Mouse (Mus musculus): ENCODE measurements around the gene T.
"Not testable (repeated sequence)": the region's sequence is repeated elsewhere in the genome, so short reads cannot be mapped to it uniquely, and the experiment has no call there.

The T gene

DNA sequence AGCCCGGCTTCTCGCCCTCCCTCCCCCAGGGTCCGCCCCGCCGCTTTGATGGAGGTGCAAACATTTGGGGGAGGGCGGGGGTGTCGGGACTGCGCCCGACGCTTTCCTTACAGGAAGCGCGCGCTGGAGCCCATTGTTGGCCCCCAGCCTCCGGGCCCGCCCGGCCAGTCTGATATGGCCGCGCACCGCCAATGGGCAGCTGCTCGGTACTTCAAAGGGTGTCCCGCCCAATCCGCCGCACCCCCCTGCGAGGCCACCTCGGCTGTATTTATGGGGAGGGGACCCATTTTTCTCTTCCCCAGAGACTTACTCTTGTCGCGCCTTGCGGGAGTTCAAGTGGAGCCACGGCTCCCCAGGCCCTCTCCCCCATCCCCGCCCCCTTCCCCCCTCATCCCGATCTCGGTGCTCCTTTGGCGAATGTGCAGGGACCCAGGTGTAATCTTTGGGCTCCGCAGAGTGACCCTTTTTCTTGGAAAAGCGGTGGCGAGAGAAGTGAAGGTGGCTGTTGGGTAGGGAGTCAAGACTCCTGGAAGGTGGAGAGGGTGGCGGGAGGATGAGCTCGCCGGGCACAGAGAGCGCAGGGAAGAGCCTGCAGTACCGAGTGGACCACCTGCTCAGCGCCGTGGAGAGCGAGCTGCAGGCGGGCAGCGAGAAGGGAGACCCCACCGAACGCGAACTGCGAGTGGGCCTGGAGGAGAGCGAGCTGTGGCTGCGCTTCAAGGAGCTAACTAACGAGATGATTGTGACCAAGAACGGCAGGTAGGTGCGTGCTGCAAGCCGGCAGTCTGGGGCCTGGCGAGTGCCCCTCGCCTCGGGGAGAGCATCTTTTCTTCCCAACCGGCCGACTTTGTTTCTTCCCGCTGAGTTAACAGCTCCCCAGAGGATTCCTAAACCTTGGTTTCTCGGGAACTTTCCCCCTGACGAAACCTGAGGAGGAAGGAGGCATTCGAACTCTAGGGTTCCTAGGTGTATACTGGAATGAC, at the start of gene T:
TSS of gene T (plus strand) at position 446 of the 983 bp plus-strand sequence.
- DNase-seq (ENCODE audit: low spot score): no peak

DNA sequence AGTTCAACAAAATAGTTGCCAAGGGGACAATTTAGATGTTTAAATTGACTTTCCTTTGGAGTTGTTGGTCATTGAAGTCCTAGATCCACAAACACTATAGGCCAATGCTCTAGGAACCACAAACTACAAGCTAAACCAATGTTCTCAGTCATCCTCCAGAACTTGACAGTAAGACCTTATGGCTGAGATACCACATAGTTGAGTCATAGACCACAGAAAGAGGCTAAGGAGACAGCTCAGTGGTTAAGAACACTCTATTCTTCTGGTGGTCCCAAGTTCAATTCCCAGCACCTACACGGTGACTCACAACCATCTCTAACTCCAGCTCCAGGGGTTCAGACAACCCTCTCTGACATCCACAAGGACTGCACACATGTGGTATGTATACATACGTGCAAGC, 48.8 kb upstream of the T start:
- no peak for DNase-seq (ENCODE audit: low spot score)

DNA sequence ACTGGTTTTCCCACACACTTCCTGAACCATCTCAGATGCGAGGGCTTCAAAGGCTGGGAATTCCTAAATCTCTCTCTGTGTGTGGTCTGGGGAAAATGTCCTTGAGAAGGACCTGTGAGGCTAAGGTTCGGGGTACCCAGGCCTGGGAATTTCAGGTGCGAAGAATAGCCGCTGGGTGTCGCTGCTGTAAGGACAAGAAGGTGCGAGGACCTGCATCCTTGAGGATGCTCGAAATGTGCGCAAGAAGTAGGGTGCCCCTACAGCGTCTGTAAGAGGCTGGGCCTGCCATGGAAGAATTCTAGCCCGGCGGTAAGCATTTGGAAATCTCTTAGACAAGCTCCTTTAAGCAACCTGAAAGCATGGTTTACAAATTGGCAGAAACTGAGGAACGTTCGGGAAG, 45.8 kb upstream of the T start:
- no peak for DNase-seq (ENCODE audit: low spot score)

DNA sequence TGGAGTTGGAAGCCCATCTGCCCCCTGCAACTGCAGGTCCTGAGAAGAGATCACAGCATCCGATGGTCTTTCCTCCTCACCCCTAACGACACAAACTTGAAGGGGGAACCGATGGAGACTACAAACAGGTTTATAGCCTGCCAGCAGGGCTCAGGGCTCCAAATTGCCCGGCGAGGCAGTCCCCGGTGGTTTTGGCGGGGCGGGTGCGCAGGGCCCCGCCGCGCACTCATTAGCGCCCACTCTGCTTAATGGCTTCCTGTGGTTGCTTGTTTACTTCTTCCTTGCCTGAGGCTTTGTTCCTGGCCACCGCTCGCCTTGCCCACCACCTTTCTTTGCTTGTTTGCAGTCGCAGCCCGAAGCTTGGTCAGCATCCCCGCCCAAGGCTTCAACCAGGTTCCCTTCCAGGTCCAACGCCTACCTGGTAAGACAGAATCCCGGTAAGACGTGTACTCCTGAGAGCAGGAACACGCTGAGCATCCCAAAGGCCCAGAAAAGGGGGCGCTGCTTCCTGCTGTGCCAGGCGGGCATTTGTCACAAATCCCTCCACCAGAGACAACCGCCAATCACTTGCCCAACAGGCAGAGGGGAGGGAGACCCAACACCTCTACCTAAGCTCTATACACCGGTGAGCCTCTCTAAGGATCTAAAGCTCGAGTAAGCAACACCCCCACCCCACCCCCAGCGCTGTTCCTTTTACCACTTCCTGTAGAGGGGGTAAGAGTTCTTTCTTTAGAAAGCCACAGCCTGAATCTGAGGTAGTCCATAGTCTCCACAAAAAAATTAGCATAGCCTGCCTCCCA, 45.0 kb upstream of the T start:
- no peak for DNase-seq (ENCODE audit: low spot score)

DNA sequence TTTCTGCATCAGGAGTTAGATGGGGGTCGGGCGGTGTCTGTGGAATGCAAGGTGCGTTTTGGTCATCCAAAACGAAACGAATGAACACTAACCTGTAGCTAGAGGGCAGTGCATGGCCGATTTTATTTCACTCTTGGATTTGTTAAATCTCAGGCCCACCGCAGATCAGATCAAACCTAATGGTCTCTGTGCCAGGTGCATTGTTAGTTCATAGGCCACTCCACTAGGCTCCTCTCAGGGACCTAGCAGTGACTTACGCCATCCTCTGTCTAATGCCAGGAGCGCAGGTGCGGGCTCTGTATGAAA, 44.5 kb upstream of the T start:
- DNase-seq (ENCODE audit: low spot score): no peak

DNA sequence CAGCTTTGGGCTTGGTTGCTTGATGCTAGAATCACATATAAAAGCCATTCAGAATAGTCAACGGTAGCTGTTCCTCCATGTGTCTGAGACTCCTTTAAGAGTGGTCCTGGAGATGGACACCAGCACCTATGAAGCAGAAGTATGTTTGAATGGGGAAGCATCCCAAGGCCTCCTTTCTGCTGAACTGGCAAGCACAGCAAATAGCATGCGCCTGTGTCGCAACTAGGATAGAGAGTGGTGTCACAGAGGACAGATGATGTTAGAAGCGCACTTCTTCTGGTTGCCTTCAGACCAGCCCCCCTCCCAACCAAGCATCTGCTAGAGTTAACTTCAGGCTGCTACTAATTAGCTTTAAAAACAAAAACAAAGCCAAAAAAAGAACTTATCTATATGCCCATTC, 43.7 kb upstream of the T start:
- DNase-seq (ENCODE audit: low spot score): no peak

DNA sequence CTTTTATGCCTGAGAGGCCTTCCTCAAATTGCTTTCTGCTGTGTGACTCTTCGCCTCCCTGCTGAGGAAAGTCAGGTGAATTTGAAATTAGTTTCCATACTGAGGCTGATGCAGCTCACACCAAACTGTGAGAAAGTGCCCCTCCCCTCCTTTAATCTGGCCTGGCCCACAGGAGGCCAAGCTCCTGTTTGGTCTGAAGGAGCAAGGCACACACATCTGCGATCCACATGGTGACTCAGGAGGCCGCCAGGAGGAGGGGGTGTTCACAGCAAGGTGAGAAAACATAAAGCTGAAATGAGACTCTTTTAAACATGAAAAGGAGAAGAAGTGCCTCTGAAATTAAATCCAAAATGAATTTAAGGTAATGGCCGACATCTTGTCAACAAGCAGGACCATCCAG, 37.9 kb upstream of the T start:
- no peak for DNase-seq (ENCODE audit: low spot score)

DNA sequence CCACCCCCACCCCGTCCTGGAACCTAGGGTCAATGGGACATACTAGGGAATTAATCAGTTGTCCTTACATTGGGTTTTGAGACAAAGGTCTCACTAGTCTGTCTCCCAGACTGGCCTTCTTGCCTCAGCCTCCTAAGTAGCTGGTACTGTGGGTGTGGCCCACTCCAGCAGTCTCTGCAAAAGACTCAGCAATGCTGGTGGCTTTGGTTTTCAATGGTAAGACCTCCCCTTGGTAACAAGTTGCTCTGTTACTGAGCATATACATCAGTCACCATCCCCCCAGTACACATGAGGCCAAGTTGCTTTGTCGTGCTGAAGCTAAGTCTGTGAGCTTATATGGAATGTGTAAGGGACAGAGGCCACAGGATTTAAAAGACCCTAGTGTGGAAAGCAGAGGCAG, 36.3 kb upstream of the T start:
- DNase-seq (ENCODE audit: low spot score): no peak

DNA sequence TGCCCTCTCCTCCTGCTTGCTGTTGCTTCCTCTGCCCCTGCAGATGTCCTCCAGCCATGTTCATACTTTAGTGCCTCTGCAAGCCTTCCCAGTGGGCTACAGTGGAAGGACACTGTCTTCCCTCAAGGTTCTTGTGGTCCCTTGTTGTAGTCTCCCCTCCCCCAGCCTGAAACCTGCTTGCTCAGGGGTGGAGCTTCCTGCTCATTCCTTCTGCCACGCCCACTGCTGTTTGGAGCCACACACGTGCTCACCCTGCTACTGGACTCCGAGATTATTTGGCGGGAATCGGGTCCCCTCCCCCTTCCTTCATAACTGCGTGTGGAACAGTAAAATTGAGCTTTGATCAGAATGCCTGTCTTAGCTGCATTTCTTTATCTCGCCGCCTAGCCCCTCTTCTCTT, 30.3 kb upstream of the T start:
- DNase-seq (ENCODE audit: low spot score): not testable (repeated sequence)

DNA sequence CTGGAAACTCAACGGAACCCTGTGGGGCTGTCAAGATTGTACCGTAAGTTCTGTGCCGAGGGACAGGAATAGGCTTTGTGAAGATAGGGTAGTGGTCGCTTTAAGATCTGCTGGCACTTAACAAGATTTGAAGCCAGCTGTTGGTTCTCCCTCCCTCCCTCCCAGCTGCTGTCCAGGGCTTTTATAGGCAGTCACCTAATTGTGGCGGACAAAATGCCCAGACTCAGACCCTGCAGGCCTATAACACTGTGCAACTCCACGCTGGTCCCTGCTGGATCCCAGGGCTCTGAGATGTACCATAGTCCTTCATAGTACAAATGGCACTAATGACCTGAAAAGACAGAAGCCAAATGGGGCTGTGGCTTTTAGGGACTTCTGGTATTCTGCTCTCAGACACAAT, 27.9 kb upstream of the T start:
- DNase-seq (ENCODE audit: low spot score): no peak

DNA sequence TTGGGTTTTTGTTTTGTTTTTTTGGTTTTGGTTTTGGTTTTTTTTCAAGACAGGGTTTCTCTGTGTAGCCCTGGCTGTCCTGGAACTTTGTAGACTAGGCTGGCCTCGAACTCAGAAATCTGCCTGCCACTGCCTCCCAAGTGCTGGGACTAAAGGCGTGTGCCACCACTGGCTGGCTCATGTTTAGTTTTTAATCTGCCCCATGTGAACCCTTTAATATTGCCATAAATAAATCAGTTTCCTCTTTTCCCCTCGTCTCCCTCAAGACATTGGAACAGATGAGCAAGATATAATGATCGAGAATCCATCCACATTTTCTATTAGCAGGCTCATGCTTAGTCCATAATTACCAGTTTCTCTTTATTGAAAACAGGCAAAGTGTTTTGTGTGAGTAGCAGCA, 26.2 kb upstream of the T start:
- DNase-seq (ENCODE audit: low spot score): not testable (repeated sequence)

DNA sequence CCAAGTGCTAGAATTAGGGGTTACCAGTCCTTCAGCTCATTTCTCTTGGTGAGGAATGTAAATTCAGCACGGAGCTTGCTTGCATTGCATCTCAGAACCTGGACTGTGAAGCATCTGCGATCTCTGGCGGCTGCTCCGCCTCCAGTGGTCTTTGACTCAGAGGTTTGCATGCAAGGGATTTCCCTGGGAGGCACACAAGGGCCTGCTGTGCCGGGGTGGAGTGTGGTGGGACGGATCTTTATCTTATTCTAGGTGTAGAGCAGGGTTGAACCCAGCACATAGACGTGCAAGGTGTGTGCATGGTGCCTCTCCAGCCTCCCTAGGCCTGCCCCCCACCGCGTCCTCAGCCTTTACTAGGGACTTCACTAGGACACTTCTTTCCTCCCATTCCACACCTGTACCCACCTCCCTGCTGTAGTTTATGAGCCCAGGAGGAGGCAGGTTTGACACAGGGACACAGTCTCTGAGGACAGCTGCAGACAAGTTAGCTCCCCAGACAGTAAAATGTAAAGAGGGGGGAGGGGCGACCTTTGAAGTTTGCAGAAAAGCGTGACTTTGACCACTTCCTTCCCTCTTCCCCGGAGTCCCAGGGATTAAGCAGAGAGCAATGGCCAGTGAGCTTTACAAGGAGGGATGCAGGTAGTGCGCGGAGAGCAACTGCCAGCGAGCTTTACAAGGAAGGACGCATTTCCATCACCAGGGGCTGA, 25.5 kb upstream of the T start:
- DNase-seq (ENCODE audit: low spot score): no peak

DNA sequence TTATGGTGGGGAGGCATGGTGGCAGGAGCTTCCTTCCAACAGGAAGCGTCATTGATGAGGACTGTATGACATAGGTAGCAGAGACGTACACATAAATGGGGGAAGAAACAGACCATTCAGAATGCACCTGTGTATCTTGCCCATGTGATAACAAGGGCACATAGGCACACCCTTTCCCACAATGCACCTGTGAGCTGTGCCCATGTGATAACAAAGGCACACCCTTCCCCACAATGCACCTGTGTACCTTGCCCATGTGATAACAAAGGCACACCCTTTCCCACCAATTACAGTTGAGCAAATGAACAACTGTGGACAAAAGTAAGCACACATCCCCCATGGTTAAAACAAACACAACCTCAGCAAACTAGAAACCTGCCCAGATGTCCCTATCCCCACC, 23.9 kb upstream of the T start:
- no peak for DNase-seq (ENCODE audit: low spot score)

DNA sequence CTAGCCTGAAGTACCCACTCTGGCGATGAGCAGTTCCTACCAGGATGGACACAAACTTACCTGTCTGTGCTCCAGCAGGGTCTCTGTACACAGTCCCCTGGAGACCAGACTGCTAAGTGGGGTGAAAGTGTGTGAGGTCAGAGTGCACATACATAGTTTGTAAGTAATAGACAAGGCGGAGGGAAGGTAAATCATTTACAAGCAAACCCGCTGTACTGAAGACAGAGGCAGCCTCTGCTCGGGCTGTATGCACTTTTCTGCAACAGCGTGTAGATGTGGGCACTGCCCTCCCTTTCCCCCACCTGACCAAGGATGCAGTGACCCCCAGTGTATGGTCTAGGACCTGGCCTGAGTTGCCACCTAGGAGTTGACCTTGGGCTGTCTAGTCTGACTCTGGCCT, 20.6 kb upstream of the T start:
- no peak for DNase-seq (ENCODE audit: low spot score)

DNA sequence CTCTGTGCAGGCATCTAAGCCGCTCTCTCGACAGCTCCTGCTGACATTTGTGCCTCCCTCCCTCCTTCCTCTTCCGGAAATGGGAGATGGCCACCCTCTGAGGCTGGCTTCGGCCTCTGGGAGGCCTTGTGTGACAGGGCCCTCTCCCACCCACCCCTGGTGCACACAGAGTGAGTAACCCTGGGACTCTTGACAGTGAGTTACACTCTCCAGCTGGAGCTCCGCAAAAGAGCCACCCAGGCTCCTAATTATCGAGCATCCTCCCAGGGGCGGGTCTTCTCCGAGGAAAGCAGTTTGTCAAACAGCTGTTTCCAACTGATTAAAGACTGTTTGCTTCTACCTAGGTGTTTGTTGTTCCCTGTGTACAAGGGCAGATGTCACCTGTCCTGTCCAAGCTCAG, 18.7 kb upstream of the T start:
- no peak for DNase-seq (ENCODE audit: low spot score)

DNA sequence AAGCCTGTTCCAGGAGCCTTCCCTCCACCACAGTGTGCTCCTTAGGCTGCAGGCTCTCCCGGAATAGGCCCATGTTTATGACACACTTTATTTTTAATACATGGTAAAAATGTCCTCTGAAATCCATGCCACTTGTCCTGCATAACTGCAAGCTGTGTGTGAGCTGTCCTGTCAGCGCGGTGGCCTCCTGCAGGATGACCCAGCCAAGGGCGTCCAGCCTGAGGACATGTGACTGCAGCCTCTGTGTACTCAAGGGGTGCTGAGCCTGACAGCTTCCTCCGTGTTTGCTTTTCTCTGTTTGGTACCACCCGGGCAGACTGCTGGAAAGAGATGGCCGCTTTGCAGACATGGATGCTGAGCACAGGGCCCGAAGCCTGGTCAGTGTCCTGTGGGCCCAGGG, 17.4 kb upstream of the T start:
- DNase-seq (ENCODE audit: low spot score): no peak

DNA sequence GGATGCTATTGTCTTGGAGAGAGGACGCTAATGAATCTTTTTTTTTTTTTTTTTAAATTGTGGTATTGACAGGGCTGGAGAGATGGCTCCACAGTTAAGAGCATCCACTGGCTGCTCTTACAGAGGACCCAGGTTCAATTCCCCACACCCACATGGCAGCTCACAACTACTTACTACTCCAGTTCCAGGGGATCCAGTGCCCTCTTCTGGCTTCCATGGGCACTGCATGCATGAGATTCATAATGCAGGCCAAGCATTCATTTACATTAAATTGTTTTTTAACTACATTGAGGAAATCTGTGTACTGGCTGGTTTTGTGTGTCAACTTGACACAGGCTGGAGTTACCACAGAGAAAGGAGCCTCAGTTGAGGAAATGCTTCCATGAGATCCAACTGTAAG, 13.5 kb upstream of the T start:
- no peak for DNase-seq (ENCODE audit: low spot score)

DNA sequence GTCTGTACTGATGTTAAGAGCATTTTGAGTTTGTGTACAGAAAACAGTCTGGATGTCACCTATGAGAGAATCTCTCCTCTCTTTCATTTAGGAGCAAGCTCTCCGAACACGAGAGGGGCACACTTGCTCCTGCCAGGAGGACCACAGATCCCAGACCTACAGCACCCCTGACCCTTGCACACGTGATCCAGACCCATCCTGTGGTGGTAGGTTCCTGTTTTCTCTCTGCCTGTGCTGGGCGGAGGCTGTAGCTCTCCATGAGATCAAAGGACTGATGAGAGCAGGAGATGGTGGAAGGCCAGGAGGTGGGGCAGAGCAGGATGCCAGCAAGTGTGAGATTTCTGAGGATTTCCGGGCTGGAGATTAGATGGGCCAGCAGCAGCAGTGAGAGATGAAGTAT, 12.7 kb upstream of the T start:
- DNase-seq (ENCODE audit: low spot score): no peak

DNA sequence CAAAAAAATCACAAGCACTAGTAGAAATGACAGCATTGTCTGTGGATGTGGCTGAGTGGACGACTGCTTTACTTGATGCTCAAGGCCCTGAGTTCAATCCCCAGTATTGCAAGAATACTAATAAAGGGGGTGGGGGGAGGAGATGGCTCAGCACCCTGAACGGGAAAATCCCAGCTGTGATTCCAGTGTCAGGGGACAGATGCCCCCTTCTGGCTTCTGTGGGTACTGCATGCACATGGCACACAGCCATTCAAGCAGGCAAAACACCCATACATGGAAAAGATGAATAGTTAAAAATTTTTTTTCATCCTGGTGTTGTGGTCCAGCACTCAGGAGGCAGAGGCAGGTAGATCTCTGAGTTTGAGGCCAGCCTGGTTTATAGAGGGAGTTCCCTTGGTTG, 10.9 kb upstream of the T start:
- no peak for DNase-seq (ENCODE audit: low spot score)

DNA sequence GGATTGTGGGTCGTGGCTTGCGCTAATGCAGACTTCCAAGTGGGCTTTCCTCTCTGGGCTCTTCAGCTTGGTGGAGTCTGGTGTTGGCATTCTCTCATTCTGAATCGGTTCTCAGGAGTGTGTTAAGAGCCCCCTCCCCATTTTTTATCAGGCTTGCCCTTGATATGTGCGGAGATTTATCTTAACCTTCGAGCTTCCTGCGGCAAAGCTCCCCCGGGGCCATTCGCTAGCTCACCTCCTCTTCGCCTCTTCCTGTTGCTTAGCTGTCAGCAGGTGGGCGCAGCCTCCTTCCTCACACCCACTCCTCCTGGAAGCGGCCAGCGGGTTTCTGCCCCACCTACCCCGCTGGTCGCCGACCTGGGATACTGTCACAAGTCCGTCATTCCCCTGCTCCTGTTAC, 4.8 kb upstream of the T start:
- no peak for DNase-seq (ENCODE audit: low spot score)

DNA sequence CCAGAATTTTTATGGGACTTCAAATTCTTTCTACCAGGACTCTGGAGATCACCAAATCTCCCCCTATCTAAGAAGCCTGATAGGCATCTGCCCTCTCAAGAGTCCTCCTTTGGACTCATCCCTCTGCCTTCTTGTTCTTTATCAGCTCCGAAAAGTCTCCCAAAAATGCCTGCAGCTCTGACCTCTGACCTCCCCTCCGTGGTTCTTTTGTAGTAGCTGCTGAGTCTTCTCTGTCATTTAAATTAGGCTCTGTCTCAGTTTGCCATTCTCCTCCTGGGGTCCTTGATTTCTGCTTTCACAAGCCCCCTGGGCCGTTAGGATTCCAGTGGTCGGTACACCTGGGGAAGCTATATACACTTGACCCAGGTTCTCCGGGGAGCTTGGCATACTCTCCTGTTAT, 4.3 kb upstream of the T start:
- no peak for DNase-seq (ENCODE audit: low spot score)

DNA sequence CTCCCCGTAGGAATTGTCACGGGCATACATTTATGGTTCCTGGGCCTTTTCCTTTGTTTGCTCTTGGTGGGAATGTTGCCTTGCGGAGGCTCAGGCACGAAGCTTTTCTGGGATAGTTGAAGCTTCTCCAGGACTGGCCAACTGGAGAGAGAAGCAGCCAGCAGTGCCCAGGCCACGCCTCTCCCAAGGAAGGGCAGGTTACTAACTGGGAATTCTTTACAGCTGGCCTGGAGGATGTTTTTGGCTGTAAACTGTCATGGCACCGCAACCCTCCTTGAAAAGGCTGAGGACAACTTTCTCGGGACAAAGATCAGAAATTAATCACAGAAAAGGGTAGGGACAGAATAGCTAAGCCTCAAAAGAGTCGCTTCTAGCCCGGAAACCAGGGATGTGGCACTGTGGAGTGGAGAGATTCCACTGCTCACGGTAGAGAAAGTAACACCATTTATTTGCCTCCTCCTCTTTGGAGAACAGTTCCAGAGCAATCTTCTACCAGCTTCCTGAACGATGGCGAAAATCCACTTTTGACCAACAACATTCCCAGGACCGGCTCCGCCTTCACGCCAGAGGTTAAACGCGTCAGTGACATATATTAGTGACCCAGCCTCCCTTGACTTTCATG, 1.9 kb upstream of the T start:
- no peak for DNase-seq (ENCODE audit: low spot score)
